Mouse (Mus musculus) layer of hippocampus, adult 6 months (tissue): ENCODE data around the gene Ifi206. TPM values are rescaled to one million over a fixed set of nuclear protein-coding genes. Genes with fewer than 3 reads are reported as not detected.

Source experiments
- long read RNA-seq, 2 experiments: library from polyadenylated mRNA; unstranded; transcript quantifications; one replicate each; pipeline ENCODE4 v2.0.0; 2019 to 2020
- microRNA-seq: library from miRNA; unstranded; fragments of <30 nt; microRNA quantifications from one replicate; pipeline ENCODE4 v1.2.0, GENCODE M21; 2020
- polyA plus RNA-seq: library from polyadenylated mRNA; unstranded; fragments of <200 nt; fragmentation: Nextera tagmentation; gene quantifications from 2 replicates; pipeline ENCODE4 v1.2.3, GENCODE M21; 2021

Gene Ifi206
- not detected in 2 replicates for polyA plus RNA-seq
- long read RNA-seq, experiment 1: 0 reads
- long read RNA-seq, experiment 2: 0 reads

GRCm38 (mm10) chr1:173490812-173491480 is at the start of gene Ifi206:
Gene Ifi206, minus strand, starts transcription at chr1:173491041.

GRCm38 (mm10) chr1:173535791-173536190 is 45.0 kb upstream of the Ifi206 start, which contains the start of gene Ifi214:
Gene Ifi214, minus strand, starts transcription at chr1:173535957.

Small RNAs within 50 kb of the gene (microRNA-seq; reads per million reads assigned to microRNA genes)
- not detected for gene Gm44481

Other genes starting within 250 kb of the Ifi206 start
- not detected in 2 replicates for gene Olfr418, start 225.0 kb downstream of the Ifi206 start, polyA plus RNA-seq
- gene Mptx2, start 213.3 kb downstream of the Ifi206 start, polyA plus RNA-seq: not detected in 2 replicates
- 9.3 and 9.5 TPM in 2 replicates for gene Ackr1, start 157.3 kb downstream of the Ifi206 start, polyA plus RNA-seq
- 1.9 and 2.2 TPM in 2 replicates for gene Aim2, start 140.2 kb downstream of the Ifi206 start, polyA plus RNA-seq
- 165 and 293 TPM in 2 replicates for gene Cadm3, start 123.3 kb downstream of the Ifi206 start, polyA plus RNA-seq
- gene Ifi214, start 44.9 kb upstream of the Ifi206 start, polyA plus RNA-seq: not detected in 2 replicates
- gene Ifi213, start 108.2 kb upstream of the Ifi206 start, polyA plus RNA-seq: 0.25 TPM in 1 of 2 replicates, not detected in the other
- gene Ifi209, start 139.9 kb upstream of the Ifi206 start, polyA plus RNA-seq: 0.13 and 0.24 TPM in 2 replicates
- gene Ifi208, start 182.6 kb upstream of the Ifi206 start, polyA plus RNA-seq: not detected in 2 replicates